Mouse (Mus musculus) kidney, adult 2 months (tissue): ENCODE measurements around the gene Tmem119. TPM values are rescaled to one million over a fixed set of nuclear protein-coding genes. Genes with fewer than 3 reads are reported as not detected.
"Not testable (repeated sequence)": the region's sequence is repeated elsewhere in the genome, so short reads cannot be mapped to it uniquely, and the experiment has no call there.

Experiments used
- DNase-seq: peaks from one replicate; pipeline ENCODE4 v3.0.0; 2021
- H3K27ac ChIP-seq: fragments of 200-500 bp; 2 replicates; pipeline ENCODE4 v1.5.1; 2012; ENCODE audit warnings: low read depth, low read length, control low read depth, inconsistent platforms; ENCODE audit not compliant: insufficient read depth
- H3K27me3 ChIP-seq: fragments of 200-500 bp; replicated peaks from 2 replicates; pipeline ENCODE4 v1.6.1; 2012; ENCODE audit warnings: mild to moderate bottlenecking, moderate library complexity, low read length, inconsistent platforms; ENCODE audit not compliant: control insufficient read depth, insufficient read depth
- H3K36me3 ChIP-seq: fragments of 200-500 bp; 2 replicates; pipeline ENCODE4 v1.6.1; 2012; ENCODE audit warnings: mild to moderate bottlenecking, moderate library complexity, low read length, inconsistent platforms; ENCODE audit not compliant: control insufficient read depth, insufficient read depth
- H3K4me1 ChIP-seq: fragments of 200-500 bp; 2 replicates; pipeline ENCODE4 v1.6.1; 2011; ENCODE audit warnings: low read length; ENCODE audit not compliant: control insufficient read depth, insufficient read depth
- H3K4me3 ChIP-seq: fragments of 200-500 bp; 2 replicates; pipeline ENCODE4 v1.5.1; 2011; ENCODE audit warnings: mild to moderate bottlenecking, low read depth, low read length, control low read depth; ENCODE audit not compliant: insufficient read depth
- CTCF ChIP-seq: fragments of 200-500 bp; conservative IDR thresholded peaks from 2 replicates; pipeline ENCODE4 v1.5.1; 2011; ENCODE audit warnings: low read depth, mild to moderate bottlenecking, control low read depth, low read length, moderate library complexity, mixed read lengths; ENCODE audit not compliant: insufficient read depth, insufficient read length
- POLR2A ChIP-seq: fragments of 200-500 bp; IDR thresholded peaks from one replicate; pipeline ENCODE4 v1.6.1; 2011; ENCODE audit warnings: low read depth, low read length, control low read depth
- WGBS: fragments of 180-500 bp; shearing (Covaris S2); methylation state at CpG from one replicate; pipeline ENCODE4 v1.1.7; 2018; 5-methylcytosine and 5-hydroxymethylcytosine counted together
- polyA plus RNA-seq: library from polyadenylated mRNA; depleted of rRNA; stranded (reverse); fragments of >200 nt; gene quantifications from 2 replicates; pipeline ENCODE4 v1.2.3, GENCODE M21; 2012

The Tmem119 gene
- polyA plus RNA-seq, 1 experiment = 14.8 TPM

GRCm38 (mm10) chr5:113789075-113789788, 11.1 kb downstream of the Tmem119 start:
- 45% methylated on average over 7 of the region's 7 CpGs for WGBS
- 0 out of 2 replicates have a peak overlapping the region, but pooled peaks have one; percentile 19 for H3K27ac ChIP-seq
- DNase-seq = peak; percentile 72
- H3K4me1 ChIP-seq = 0 out of 2 replicates have a peak, but pooled peaks cover 3% of the 10 kb centered on the region
- H3K27me3 ChIP-seq = no peaks in the 10 kb centered on the region
- no peaks in the 10 kb centered on the region for H3K36me3 ChIP-seq
- no peak overlapping the region for H3K4me3 ChIP-seq
- no peak for TF ChIP-seq POLR2A
- no peak for TF ChIP-seq CTCF

DNA sequence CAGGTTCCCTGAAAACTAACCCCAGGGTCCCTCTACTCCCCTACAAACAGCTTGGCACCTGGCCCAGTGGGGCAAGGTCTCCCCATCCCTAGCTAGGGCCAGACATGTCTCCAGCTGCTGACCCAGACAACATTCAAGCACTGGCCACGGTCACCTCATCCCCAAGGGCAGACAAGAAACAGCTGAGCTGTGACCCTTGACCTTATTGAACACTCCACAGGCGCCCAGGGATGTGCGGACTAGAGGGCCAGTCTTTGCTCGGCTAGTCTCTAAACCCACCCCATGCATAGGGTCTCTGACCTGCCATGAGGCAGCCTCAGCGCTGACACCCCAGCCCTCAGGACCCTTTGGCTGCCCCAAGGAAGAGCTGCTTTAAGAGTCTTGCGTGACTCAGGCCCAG, 11.7 kb downstream of the Tmem119 start:
- WGBS = 42% methylated on average over 6 of the region's 6 CpGs
- TF ChIP-seq CTCF (no peak), POLR2A (no peak)
- Histone ChIP-seq H3K4me1 (0 out of 2 replicates have a peak, but pooled peaks cover 3% of the 10 kb centered on the region), H3K36me3 (no peaks in the 10 kb centered on the region), H3K27me3 (no peaks in the 10 kb centered on the region), H3K27ac (0 out of 2 replicates have a peak overlapping the region, but pooled peaks have one; percentile 19), H3K4me3 (no peak overlapping the region)
- DNase-seq = peak; percentile 44

DNA sequence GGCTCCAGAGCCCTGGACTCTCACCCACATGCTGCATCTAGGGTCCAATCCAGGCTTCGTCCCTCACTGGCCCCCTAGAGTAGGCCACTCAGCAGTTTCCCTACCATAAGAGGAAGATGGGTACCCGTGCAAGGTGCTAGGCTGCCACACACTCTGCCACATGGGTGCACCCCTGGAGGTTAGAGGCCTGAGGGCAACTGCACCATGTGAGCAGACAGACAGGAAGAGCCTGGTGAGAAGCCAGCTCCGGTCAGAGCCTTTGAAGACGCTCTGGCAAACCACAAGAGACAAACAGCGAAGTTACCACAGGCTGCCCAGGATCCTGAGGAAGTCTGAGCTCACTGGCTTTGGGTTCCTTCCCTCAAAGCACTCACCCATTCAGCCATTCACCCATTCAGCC, 13.3 kb downstream of the Tmem119 start:
- Histone ChIP-seq H3K36me3 (no peaks in the 10 kb centered on the region), H3K27ac (no peak overlapping the region), H3K4me3 (no peak overlapping the region), H3K4me1 (0 out of 2 replicates have a peak, but pooled peaks cover 3% of the 10 kb centered on the region), H3K27me3 (no peaks in the 10 kb centered on the region)
- no peak for DNase-seq
- 71% methylated on average over 5 of the region's 5 CpGs for WGBS
- no peak for TF ChIP-seq POLR2A
- no peak for TF ChIP-seq CTCF

DNA sequence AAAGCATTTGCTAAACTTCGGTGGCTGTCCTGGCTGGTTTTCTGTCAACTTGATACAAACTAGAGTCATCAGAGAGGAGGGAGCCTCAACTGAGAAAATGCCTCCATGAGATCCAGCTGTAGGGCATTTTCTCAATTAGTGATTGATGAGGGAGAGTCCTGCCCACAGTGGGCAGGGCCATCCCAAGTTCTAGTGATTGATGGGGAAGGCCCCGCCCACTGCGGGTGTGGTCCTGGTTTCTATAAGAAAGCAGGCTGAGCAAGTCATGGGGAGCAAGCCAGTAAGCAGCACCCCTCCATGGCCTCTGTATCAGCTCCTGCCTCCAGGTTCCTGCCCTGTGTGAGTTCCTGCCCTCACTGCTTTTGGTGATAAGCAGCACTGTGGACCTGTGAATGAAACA, 16.2 kb downstream of the Tmem119 start:
- DNase-seq, H3K4me1 ChIP-seq, H3K4me3 ChIP-seq, H3K27ac ChIP-seq, H3K27me3 ChIP-seq, H3K36me3 ChIP-seq: not testable (repeated sequence)
- 57% methylated on average over 3 of the region's 3 CpGs for WGBS

DNA sequence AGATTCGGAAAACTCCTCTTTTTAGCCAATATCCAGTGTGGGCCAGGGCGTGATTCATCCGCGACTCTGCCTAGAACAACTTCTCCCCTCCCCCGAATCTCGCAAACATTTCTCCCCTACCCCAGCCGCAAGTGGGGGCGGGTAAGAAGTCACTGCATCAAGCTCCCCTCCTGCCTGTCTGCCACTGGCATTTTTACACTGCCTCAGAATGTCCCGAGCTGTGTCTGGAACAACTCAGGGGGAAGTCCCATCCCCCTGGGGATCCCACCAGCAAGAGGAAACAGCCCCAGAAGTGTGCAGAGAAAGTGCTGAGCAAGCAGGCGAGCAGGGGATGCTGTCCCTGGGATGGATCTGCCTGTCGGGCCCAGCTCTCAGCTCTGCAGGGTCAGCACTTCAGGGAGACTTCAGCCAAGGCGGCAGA, 16.7 kb downstream of the Tmem119 start:
- Histone ChIP-seq H3K36me3 (no peaks in the 10 kb centered on the region), H3K4me3 (no peak overlapping the region), H3K4me1 (no peaks in the 10 kb centered on the region), H3K27ac (peak overlapping the region; percentile 35), H3K27me3 (no peaks in the 10 kb centered on the region)
- peak; percentile 72 for DNase-seq
- TF ChIP-seq POLR2A (no peak), CTCF (no peak)
- WGBS = 15% methylated on average over 12 of the region's 12 CpGs

DNA sequence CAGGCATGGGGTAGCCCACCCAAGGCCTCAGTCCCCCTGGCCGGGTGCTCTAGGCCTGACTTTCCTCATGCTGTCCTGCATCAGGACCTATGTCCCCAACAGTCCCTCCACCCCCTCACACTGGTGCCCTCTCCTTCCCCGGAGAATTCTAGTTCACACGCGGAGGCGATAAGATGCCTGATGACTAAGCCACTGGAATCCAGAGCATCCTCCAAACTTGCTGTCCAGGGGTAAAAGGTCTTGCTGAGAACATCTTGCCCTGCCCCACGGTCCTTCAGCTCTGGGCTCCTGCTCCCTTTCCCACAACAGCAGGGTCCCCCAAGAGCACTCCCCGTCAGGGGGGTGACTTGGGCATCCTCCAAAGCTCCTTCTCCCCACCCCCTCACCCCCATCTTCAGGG, 17.7 kb downstream of the Tmem119 start:
- Histone ChIP-seq H3K4me1 (no peaks in the 10 kb centered on the region), H3K4me3 (no peak overlapping the region), H3K27ac (no peak overlapping the region), H3K36me3 (no peaks in the 10 kb centered on the region), H3K27me3 (no peaks in the 10 kb centered on the region)
- WGBS = 84% methylated on average over 7 of the region's 7 CpGs
- TF ChIP-seq CTCF = no peak
- peak; percentile 66 for DNase-seq

DNA sequence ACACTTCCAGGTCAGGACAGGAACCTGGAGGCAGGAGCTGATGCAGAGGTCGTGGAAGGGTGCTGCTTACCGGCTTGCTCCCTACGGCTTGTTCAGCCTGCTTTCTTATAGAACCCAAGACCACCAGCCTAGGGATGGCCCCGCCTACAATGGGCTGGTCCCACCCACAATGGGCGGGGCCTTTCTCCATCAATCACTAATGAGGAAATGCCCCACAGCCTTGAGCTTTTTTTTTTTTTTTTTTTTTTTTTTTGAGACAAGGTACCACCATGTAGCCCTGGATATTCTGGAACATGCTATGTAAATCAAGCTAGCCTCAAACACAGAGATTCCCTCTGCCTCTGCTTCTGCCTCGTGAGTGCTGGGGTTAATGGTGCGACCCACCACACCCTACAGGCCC, 18.4 kb downstream of the Tmem119 start:
- H3K4me3 ChIP-seq = no peak overlapping the region
- TF ChIP-seq CTCF (no peak), POLR2A (no peak)

GRCm38 (mm10) chr5:113781254-113781653, 19.1 kb downstream of the Tmem119 start:
- no peaks in the 10 kb centered on the region; the same call in 1 of the 2 replicates for H3K36me3 ChIP-seq
- DNase-seq = no peak

More for the DNA sequence above, 18.4 kb downstream of the Tmem119 start:
- Histone ChIP-seq H3K27me3 (no peaks in the 10 kb centered on the region), H3K36me3 (no peaks in the 10 kb centered on the region; the same call in 1 of the 2 replicates), H3K27ac (no peak overlapping the region), H3K4me1 (no peaks in the 10 kb centered on the region)
- no peak for DNase-seq
- WGBS = 81% methylated on average over 7 of the region's 7 CpGs

More at GRCm38 (mm10) chr5:113781254-113781653, 19.1 kb downstream of the Tmem119 start:
- Histone ChIP-seq H3K4me3 (no peak overlapping the region), H3K4me1 (no peaks in the 10 kb centered on the region), H3K27me3 (no peaks in the 10 kb centered on the region), H3K27ac (no peak overlapping the region)
- WGBS = 70% methylated on average over 7 of the region's 7 CpGs
- TF ChIP-seq POLR2A (no peak), CTCF (no peak)
